Mouse (Mus musculus) left cerebral cortex, postnatal 10 days (tissue): ENCODE measurements around the gene Ap3b1. TPM values are rescaled to one million over a fixed set of nuclear protein-coding genes. Genes with fewer than 3 reads are reported as not detected.

Experiments used
- DNase-seq, 2 experiments: peaks; one replicate each; pipeline ENCODE4 v3.0.0; 2021 to 2022; ENCODE audit warnings: low spot score in 2 of 2, mixed read lengths in 1 of 2; ENCODE audit errors: extremely low spot score in 1 of 2
- intact Hi-C: fragments of 180-260 bp; cut with DNase I; formaldehyde crosslinking; loops from one replicate; pipeline ENCODE4 v1.15.1; 2025
- microRNA-seq: library from miRNA; unstranded; fragments of <30 nt; microRNA quantifications from one replicate; pipeline ENCODE4 v1.2.0, GENCODE M21; 2022
- total RNA-seq, 2 experiments: library from RNA; stranded (reverse); gene quantifications; 2 replicates each; pipeline ENCODE4 v1.2.3; 2021

The Ap3b1 gene
- total RNA-seq, 2 experiments from 2014 or later: 38.6 to 39.5 TPM

GRCm38 (mm10) chr13:94608947-94609346, 250.2 kb downstream of the Ap3b1 start:
- intact Hi-C loops: no loop called here
- no peak for DNase-seq

Small RNAs within 50 kb of the gene (microRNA-seq; reads per million reads assigned to microRNA genes)
- gene Gm25109: not detected

Other genes with a start within 250 kb of the Ap3b1 start
- 100 to 1,000 TPM; 172 to 173 TPM for gene Scamp1, start 73.1 kb upstream of the Ap3b1 start, total RNA-seq